Mouse (Mus musculus): ENCODE data around the gene Strap. TPM values are rescaled to one million over a fixed set of nuclear protein-coding genes. Genes with fewer than 3 reads are reported as not detected.

The Strap gene
- polyA plus RNA-seq, 1 experiment from 2014 or later = 283 TPM

- DNase-seq (ENCODE audit: low spot score) = no peak
- Histone ChIP-seq H3K27ac (replicated peaks; ENCODE audit: low read depth, low read length) (no peak overlapping the region), H3K4me1 (ENCODE audit: control insufficient read depth, insufficient read depth, low read length) (no peaks in the 10 kb centered on the region), H3K9ac (replicated peaks; ENCODE audit: low read length) (peak overlapping the region; percentile 70), H3K27me3 (ENCODE audit: control insufficient read depth, insufficient read depth, low read length) (no peaks in the 10 kb centered on the region), H3K9me3 (replicated peaks; ENCODE audit: control insufficient read depth, low read length) (no peaks in the 10 kb centered on the region), H3K36me3 (replicated peaks; ENCODE audit: control insufficient read depth, insufficient read depth, low read depth, low read length) (no peaks in the 10 kb centered on the region; the same call in 1 of the 2 replicates), H3K4me3 (ENCODE audit: low read depth, low read length) (peak overlapping the region; percentile 74), H3K4me2 (ENCODE audit: low read depth, low read length) (peak overlapping the region; percentile 64)
- 5% methylated on average over 8 of the region's 8 CpGs for WGBS
- no peak for ATAC-seq (replicated peaks; ENCODE audit: insufficient number of reproducible peaks, low FRiP score, low TSS enrichment, low read depth)
These were observed 20.0 kb downstream of the Strap start for GRCm38 (mm10) chr6:137754857-137755232.

DNA sequence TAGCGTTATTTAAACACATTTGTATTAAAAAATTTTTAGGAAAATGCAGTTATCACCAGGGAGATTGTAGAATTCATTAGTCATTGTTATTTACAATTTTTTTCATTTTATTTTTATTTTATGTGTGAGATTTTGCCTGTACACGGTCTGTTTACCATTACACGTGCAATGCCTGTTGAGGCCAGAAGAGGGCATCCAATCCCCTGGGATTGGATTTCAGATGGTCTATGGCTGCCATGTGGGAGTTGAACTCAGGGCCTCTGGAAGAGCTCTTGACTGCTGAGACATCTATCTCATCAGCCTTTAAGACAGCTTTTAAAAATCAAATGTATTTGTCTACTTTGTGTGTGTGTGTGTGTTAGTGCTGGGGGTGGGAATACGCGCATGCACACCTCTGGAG lies 21.4 kb downstream of the Strap start:
- Histone ChIP-seq H3K27ac (replicated peaks; ENCODE audit: low read depth, low read length) (no peak overlapping the region), H3K4me2 (ENCODE audit: low read depth, low read length) (no peak overlapping the region), H3K9me3 (replicated peaks; ENCODE audit: control insufficient read depth, low read length) (no peaks in the 10 kb centered on the region), H3K4me1 (ENCODE audit: control insufficient read depth, insufficient read depth, low read length) (no peaks in the 10 kb centered on the region), H3K4me3 (ENCODE audit: low read depth, low read length) (no peak overlapping the region), H3K9ac (replicated peaks; ENCODE audit: low read length) (no peak overlapping the region), H3K27me3 (ENCODE audit: control insufficient read depth, insufficient read depth, low read length) (no peaks in the 10 kb centered on the region), H3K36me3 (replicated peaks; ENCODE audit: control insufficient read depth, insufficient read depth, low read depth, low read length) (no peaks in the 10 kb centered on the region)
- DNase-seq (ENCODE audit: low spot score) (peak; percentile 19), ATAC-seq (replicated peaks; ENCODE audit: insufficient number of reproducible peaks, low FRiP score, low TSS enrichment, low read depth) (no peak)
- 65% methylated on average over 5 of the region's 5 CpGs for WGBS

- Histone ChIP-seq H3K36me3 (replicated peaks; ENCODE audit: control insufficient read depth, insufficient read depth, low read depth, low read length) (no peaks in the 10 kb centered on the region), H3K9ac (replicated peaks; ENCODE audit: low read length) (no peak overlapping the region), H3K4me2 (ENCODE audit: low read depth, low read length) (no peak overlapping the region), H3K9me3 (replicated peaks; ENCODE audit: control insufficient read depth, low read length) (no peaks in the 10 kb centered on the region), H3K4me1 (ENCODE audit: control insufficient read depth, insufficient read depth, low read length) (no peaks in the 10 kb centered on the region), H3K27ac (replicated peaks; ENCODE audit: low read depth, low read length) (no peak overlapping the region), H3K27me3 (ENCODE audit: control insufficient read depth, insufficient read depth, low read length) (no peaks in the 10 kb centered on the region), H3K4me3 (ENCODE audit: low read depth, low read length) (no peak overlapping the region)
- ATAC-seq (replicated peaks; ENCODE audit: insufficient number of reproducible peaks, low FRiP score, low TSS enrichment, low read depth) = no peak
- no peak for DNase-seq (ENCODE audit: low spot score)
- 87% methylated on average over 1 of the region's 1 CpGs for WGBS
These were observed 23.0 kb downstream of the Strap start for GRCm38 (mm10) chr6:137757891-137758290.

DNA sequence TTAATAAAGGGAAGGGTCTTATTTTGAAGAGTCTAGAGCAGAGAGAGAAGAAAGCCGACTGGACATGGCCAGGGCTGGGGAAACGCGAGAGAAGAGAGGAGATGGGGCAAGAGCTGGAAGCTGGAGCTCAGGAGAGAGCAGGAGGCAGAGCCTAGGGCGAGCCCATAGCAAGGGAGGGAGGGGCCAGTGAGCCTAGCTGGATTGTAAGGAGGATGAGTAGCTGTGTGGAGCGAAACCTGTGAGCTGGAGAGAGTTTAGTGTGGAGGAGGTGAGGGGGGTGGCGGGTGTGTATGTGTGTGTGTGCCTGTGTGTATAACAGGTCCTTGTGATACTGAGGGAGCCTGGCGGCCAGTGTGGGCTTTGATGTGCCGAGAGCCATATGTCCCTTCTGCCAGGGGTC lies 24.8 kb downstream of the Strap start:
- no peaks in the 10 kb centered on the region for H3K36me3 ChIP-seq (replicated peaks; ENCODE audit: control insufficient read depth, insufficient read depth, low read depth, low read length)
- H3K27ac ChIP-seq (replicated peaks; ENCODE audit: low read depth, low read length) = no peak overlapping the region
- no peaks in the 10 kb centered on the region for H3K9me3 ChIP-seq (replicated peaks; ENCODE audit: control insufficient read depth, low read length)
- no peaks in the 10 kb centered on the region for H3K4me1 ChIP-seq (ENCODE audit: control insufficient read depth, insufficient read depth, low read length)
- DNase-seq (ENCODE audit: low spot score) = no peak
- 38% methylated on average over 8 of the region's 8 CpGs for WGBS
- H3K27me3 ChIP-seq (ENCODE audit: control insufficient read depth, insufficient read depth, low read length) = no peaks in the 10 kb centered on the region
- ATAC-seq (replicated peaks; ENCODE audit: insufficient number of reproducible peaks, low FRiP score, low TSS enrichment, low read depth) = peak; percentile 37; the same call in 1 of the 2 replicates
- H3K4me2 ChIP-seq (ENCODE audit: low read depth, low read length) = no peak overlapping the region
- no peak overlapping the region for H3K4me3 ChIP-seq (ENCODE audit: low read depth, low read length)
- no peak overlapping the region for H3K9ac ChIP-seq (replicated peaks; ENCODE audit: low read length)

DNA sequence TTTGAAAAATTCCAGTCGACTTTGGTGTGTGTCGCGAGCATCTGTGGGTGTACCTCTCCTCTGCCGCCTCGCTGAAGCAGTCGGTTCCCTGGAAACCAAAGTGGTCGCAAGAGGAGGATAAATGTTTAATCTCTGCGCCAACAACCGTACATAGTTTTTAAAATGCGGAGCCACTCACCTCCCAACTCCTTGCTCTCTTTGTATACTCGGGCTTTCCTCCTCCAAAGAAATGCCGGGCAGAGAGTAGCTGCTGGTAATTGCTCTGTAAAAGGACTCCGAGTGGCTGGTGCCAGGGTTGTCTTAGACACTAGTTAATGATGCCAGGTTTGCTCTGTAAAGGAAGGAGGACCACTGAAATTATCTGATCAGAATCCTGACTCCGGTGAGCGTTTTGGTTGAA lies 26.1 kb downstream of the Strap start:
- ATAC-seq (replicated peaks; ENCODE audit: insufficient number of reproducible peaks, low FRiP score, low TSS enrichment, low read depth) = no peak
- Histone ChIP-seq H3K27me3 (ENCODE audit: control insufficient read depth, insufficient read depth, low read length) (no peaks in the 10 kb centered on the region), H3K4me1 (ENCODE audit: control insufficient read depth, insufficient read depth, low read length) (no peaks in the 10 kb centered on the region), H3K9me3 (replicated peaks; ENCODE audit: control insufficient read depth, low read length) (no peaks in the 10 kb centered on the region), H3K4me3 (ENCODE audit: low read depth, low read length) (no peak overlapping the region), H3K4me2 (ENCODE audit: low read depth, low read length) (no peak overlapping the region), H3K9ac (replicated peaks; ENCODE audit: low read length) (no peak overlapping the region), H3K36me3 (replicated peaks; ENCODE audit: control insufficient read depth, insufficient read depth, low read depth, low read length) (no peaks in the 10 kb centered on the region), H3K27ac (replicated peaks; ENCODE audit: low read depth, low read length) (no peak overlapping the region)
- DNase-seq (ENCODE audit: low spot score) = no peak
- 87% methylated on average over 15 of the region's 15 CpGs for WGBS

GRCm38 (mm10) chr6:137764572-137765210 lies 29.8 kb downstream of the Strap start:
- no peaks in the 10 kb centered on the region for H3K9me3 ChIP-seq (replicated peaks; ENCODE audit: control insufficient read depth, low read length)
- H3K4me1 ChIP-seq (ENCODE audit: control insufficient read depth, insufficient read depth, low read length) = no peaks in the 10 kb centered on the region
- DNase-seq (ENCODE audit: low spot score) (no peak), ATAC-seq (replicated peaks; ENCODE audit: insufficient number of reproducible peaks, low FRiP score, low TSS enrichment, low read depth) (no peak)
- H3K27ac ChIP-seq (replicated peaks; ENCODE audit: low read depth, low read length) = no peak overlapping the region
- no peak overlapping the region for H3K4me3 ChIP-seq (ENCODE audit: low read depth, low read length)
- H3K27me3 ChIP-seq (ENCODE audit: control insufficient read depth, insufficient read depth, low read length) = no peaks in the 10 kb centered on the region
- no peak overlapping the region for H3K9ac ChIP-seq (replicated peaks; ENCODE audit: low read length)
- no peak overlapping the region for H3K4me2 ChIP-seq (ENCODE audit: low read depth, low read length)
- H3K36me3 ChIP-seq (replicated peaks; ENCODE audit: control insufficient read depth, insufficient read depth, low read depth, low read length) = no peaks in the 10 kb centered on the region
- WGBS = 46% methylated on average over 3 of the region's 3 CpGs

DNA sequence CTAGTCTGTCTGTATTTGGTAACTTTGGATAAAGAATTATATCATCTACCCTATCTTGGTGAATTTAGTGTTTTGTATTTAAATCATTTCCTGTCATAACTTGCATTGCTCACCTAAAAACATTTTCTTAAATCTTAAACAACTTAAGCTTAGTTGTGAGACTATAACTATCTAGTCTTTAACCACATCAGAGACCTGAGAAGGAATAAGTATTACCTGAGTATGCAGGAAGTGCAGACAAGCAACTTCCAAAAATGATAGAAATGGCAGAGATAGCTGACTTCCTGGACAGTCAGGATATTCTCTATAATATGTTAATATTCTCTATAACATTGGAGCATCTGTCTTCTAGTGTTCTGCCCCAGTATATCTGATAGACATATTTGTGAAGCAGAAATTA lies 31.3 kb downstream of the Strap start:
- no peaks in the 10 kb centered on the region for H3K27me3 ChIP-seq (ENCODE audit: control insufficient read depth, insufficient read depth, low read length)
- H3K4me1 ChIP-seq (ENCODE audit: control insufficient read depth, insufficient read depth, low read length) = no peaks in the 10 kb centered on the region
- ATAC-seq (replicated peaks; ENCODE audit: insufficient number of reproducible peaks, low FRiP score, low TSS enrichment, low read depth) = no peak
- H3K9ac ChIP-seq (replicated peaks; ENCODE audit: low read length) = no peak overlapping the region
- no peak overlapping the region for H3K27ac ChIP-seq (replicated peaks; ENCODE audit: low read depth, low read length)
- H3K4me2 ChIP-seq (ENCODE audit: low read depth, low read length) = no peak overlapping the region
- H3K4me3 ChIP-seq (ENCODE audit: low read depth, low read length) = no peak overlapping the region
- H3K9me3 ChIP-seq (replicated peaks; ENCODE audit: control insufficient read depth, low read length) = no peaks in the 10 kb centered on the region
- no peaks in the 10 kb centered on the region for H3K36me3 ChIP-seq (replicated peaks; ENCODE audit: control insufficient read depth, insufficient read depth, low read depth, low read length)
- DNase-seq (ENCODE audit: low spot score) = no peak

DNA sequence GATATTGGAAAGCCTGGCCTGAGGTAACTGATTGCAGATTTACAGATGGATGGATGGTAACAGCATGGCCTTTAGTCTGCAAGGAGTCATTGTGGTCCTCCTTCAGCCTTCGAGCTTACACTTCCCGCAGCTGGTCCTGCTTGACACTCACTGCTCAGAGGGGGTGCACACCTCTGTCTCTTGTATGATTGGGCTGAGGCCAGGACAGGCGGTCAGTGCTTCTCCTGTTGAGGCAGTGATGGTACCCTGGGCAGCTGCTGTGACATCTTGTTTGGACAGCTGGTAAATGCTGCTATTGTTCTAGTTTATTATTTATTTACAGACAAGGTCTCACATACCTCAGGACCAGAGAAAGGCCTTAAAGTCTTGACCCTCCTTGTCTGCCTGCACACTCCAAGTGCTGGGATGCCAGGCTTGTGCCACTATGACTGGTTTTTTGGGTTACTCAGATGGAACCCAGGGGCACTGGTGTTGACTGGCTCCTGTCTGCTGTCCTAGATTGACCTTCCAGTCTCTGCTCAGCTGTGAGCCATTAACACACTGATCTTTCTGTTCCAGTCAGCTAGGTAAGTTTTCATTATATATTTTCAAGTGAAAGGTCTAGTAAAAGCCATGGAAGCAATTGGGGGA lies 36.9 kb downstream of the Strap start:
- no peak overlapping the region; the same call in 1 of the 2 replicates for H3K9ac ChIP-seq (replicated peaks; ENCODE audit: low read length)
- ATAC-seq (replicated peaks; ENCODE audit: insufficient number of reproducible peaks, low FRiP score, low TSS enrichment, low read depth) (no peak), DNase-seq (ENCODE audit: low spot score) (no peak)
- H3K4me3 ChIP-seq (ENCODE audit: low read depth, low read length) = no peak overlapping the region
- H3K4me1 ChIP-seq (ENCODE audit: control insufficient read depth, insufficient read depth, low read length) = no peaks in the 10 kb centered on the region
- H3K9me3 ChIP-seq (replicated peaks; ENCODE audit: control insufficient read depth, low read length) = no peaks in the 10 kb centered on the region
- H3K4me2 ChIP-seq (ENCODE audit: low read depth, low read length) = no peak overlapping the region
- no peaks in the 10 kb centered on the region for H3K36me3 ChIP-seq (replicated peaks; ENCODE audit: control insufficient read depth, insufficient read depth, low read depth, low read length)
- H3K27ac ChIP-seq (replicated peaks; ENCODE audit: low read depth, low read length) = no peak overlapping the region
- WGBS = 51% methylated on average over 3 of the region's 3 CpGs
- no peaks in the 10 kb centered on the region for H3K27me3 ChIP-seq (ENCODE audit: control insufficient read depth, insufficient read depth, low read length)

Data from embryonic facial prominence, embryonic 11.5 days (tissue).